Mouse (Mus musculus) intestine, postnatal 0 days (tissue): ENCODE measurements around the gene Zfp747. TPM values are rescaled to one million over a fixed set of nuclear protein-coding genes. Genes with fewer than 3 reads are reported as not detected.
A peak's percentile ranks its signal among the peaks of the same experiment; 100 is the strongest.
"Not testable (repeated sequence)": the region's sequence is repeated elsewhere in the genome, so short reads cannot be mapped to it uniquely, and the experiment has no call there.

Experiments
- ATAC-seq: fragments of 200-750 bp; cut with Nextera tagmentation; 2 replicates; pipeline ENCODE4 v1.8.0; 2017; ENCODE audit warnings: mild to moderate bottlenecking, moderate TSS enrichment, moderate library complexity
- H3K27ac ChIP-seq: fragments of 300-500 bp; sonication (generic); 2 replicates; pipeline ENCODE4 v1.5.1; 2014; ENCODE audit warnings: mild to moderate bottlenecking, low read depth, low read length, moderate library complexity
- H3K27me3 ChIP-seq: fragments of 300-500 bp; sonication (generic); replicated peaks from 2 replicates; pipeline ENCODE4 v1.6.1; 2014; ENCODE audit warnings: low read length, mixed read lengths; ENCODE audit not compliant: control insufficient read depth, insufficient read depth
- H3K36me3 ChIP-seq: fragments of 300-500 bp; sonication (generic); 2 replicates; pipeline ENCODE4 v1.6.1; 2014; ENCODE audit warnings: mild to moderate bottlenecking, moderate library complexity; ENCODE audit not compliant: control insufficient read depth, insufficient read depth
- H3K4me1 ChIP-seq: fragments of 300-500 bp; sonication (generic); replicated peaks from 2 replicates; pipeline ENCODE4 v1.6.1; 2014; ENCODE audit warnings: antibody characterized with exemption, low read length, mixed read lengths; ENCODE audit not compliant: control insufficient read depth, insufficient read depth
- H3K4me2 ChIP-seq: fragments of 300-500 bp; sonication (generic); replicated peaks from 2 replicates; pipeline ENCODE4 v1.6.1; 2014; ENCODE audit warnings: low read depth, mild to moderate bottlenecking, moderate library complexity
- H3K4me3 ChIP-seq: fragments of 300-500 bp; sonication (generic); 2 replicates; pipeline ENCODE4 v1.5.1; 2014; ENCODE audit warnings: low read depth, low read length
- H3K9ac ChIP-seq: fragments of 300-500 bp; sonication (generic); 2 replicates; pipeline ENCODE4 v1.6.1; 2014; ENCODE audit warnings: mild to moderate bottlenecking, low read depth, low read length
- H3K9me3 ChIP-seq: fragments of 300-500 bp; sonication (generic); 2 replicates; pipeline ENCODE4 v1.6.1; 2016; ENCODE audit warnings: mixed run types; ENCODE audit not compliant: control insufficient read depth
- CTCF ChIP-seq: sonication (generic); IDR thresholded peaks from 2 replicates; pipeline ENCODE4 v1.5.1; 2016; ENCODE audit warnings: low read depth, mild to moderate bottlenecking, control low read depth, antibody characterized with exemption, moderate library complexity
- WGBS: fragments of 180-500 bp; shearing (Covaris S2); extraction: QIAGEN DNeasy Blood & Tissue Kit; methylation state at CpG from one replicate; pipeline ENCODE4 v1.1.7; 2014; 5-methylcytosine and 5-hydroxymethylcytosine counted together
- polyA plus RNA-seq: library from polyadenylated mRNA; unstranded; fragments of >200 nt; fragmentation: Nextera tagmentation; extraction: Ambion mirVana; gene quantifications from 2 replicates; pipeline ENCODE4 v1.2.1, GENCODE M21; 2015

Gene Zfp747
- polyA plus RNA-seq, 1 experiment from 2014 or later: 7.3 TPM

GRCm38 (mm10) chr7:127392251-127392824, 16.5 kb upstream of the Zfp747 start:
- 0 out of 2 replicates have a peak overlapping the region, but pooled peaks have one; percentile 87 for H3K27ac ChIP-seq
- TF ChIP-seq CTCF: no peak
- no peak overlapping the region; the same call in 1 of the 2 replicates for H3K9ac ChIP-seq
- peak overlapping the region; percentile 75 for H3K4me2 ChIP-seq
- peak overlapping the region; percentile 57 for H3K4me3 ChIP-seq
- H3K36me3 ChIP-seq: peaks cover 14% of the 10 kb centered on the region; the same call in 1 of the 2 replicates
- H3K4me1 ChIP-seq: 0 out of 2 replicates have a peak, but pooled peaks cover 5% of the 10 kb centered on the region
- WGBS: 75% methylated on average over 8 of the region's 8 CpGs
- H3K27me3 ChIP-seq: no peaks in the 10 kb centered on the region
- no peaks in the 10 kb centered on the region for H3K9me3 ChIP-seq
- ATAC-seq: no peak

GRCm38 (mm10) chr7:127391538-127391937, 15.7 kb upstream of the Zfp747 start:
- 95% methylated on average over 16 of the region's 16 CpGs for WGBS
- no peak for TF ChIP-seq CTCF

DNA sequence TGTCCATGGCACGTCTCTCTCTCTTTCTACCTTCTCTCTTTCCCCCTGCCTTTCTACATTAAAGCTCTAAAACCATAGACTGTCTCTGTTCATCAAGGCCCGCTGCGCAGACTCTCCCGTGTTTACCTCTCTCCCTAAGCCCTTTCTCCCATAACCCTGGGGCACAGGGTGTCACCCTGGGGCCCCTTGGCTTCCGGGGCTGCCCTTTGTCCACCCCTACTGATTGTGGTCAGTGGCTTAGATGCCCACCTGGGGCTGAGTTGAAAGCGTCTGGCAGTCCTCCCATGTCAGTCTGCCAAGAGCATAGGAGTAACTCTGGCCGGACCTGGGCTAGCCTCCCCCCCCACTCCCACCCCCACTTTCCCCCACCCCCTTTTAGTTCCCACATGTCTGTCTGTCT, 14.5 kb upstream of the Zfp747 start:
- Histone ChIP-seq H3K9me3 (no peaks in the 10 kb centered on the region), H3K9ac (no peak overlapping the region), H3K4me2 (no peak overlapping the region), H3K4me3 (no peak overlapping the region), H3K27me3 (no peaks in the 10 kb centered on the region), H3K4me1 (0 out of 2 replicates have a peak, but pooled peaks cover 5% of the 10 kb centered on the region), H3K27ac (no peak overlapping the region), H3K36me3 (peaks cover 17% of the 10 kb centered on the region; the same call in 1 of the 2 replicates)
- no peak for TF ChIP-seq CTCF
- no peak for ATAC-seq
- WGBS: 67% methylated on average over 7 of the region's 7 CpGs

More at GRCm38 (mm10) chr7:127391538-127391937, 15.7 kb upstream of the Zfp747 start:
- no peaks in the 10 kb centered on the region for H3K9me3 ChIP-seq
- H3K4me2 ChIP-seq: no peak overlapping the region
- 0 out of 2 replicates have a peak, but pooled peaks cover 5% of the 10 kb centered on the region for H3K4me1 ChIP-seq
- H3K27me3 ChIP-seq: no peaks in the 10 kb centered on the region
- H3K9ac ChIP-seq: no peak overlapping the region
- H3K4me3 ChIP-seq: no peak overlapping the region
- H3K27ac ChIP-seq: no peak overlapping the region
- peaks cover 14% of the 10 kb centered on the region; the same call in 1 of the 2 replicates for H3K36me3 ChIP-seq
- no peak for ATAC-seq

DNA sequence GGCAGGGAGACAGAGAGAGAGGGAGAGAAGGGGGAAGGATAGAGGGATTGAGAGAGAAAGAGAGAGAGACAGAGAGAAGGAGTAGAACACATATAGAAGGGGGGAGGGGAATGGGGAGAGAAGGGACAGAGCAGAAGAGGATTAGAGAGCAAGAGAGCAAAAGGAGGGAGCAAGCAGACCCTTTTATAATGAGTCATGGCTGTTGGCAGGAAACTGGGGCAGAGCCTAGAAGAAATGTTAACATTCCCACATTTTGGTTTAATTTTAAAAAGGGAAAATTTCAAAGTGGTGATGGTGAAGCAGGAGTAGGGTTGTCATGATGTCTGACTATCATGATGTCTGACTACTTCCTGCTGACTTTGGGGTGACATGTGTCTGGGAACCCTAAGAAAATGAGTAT, 12.4 kb upstream of the Zfp747 start:
- H3K4me3 ChIP-seq, H3K27ac ChIP-seq, H3K9ac ChIP-seq, H3K27me3 ChIP-seq, H3K4me1 ChIP-seq, H3K4me2 ChIP-seq, ATAC-seq, H3K9me3 ChIP-seq: not testable (repeated sequence)
- H3K36me3 ChIP-seq: peaks cover 24% of the 10 kb centered on the region; the same call in 1 of the 2 replicates

DNA sequence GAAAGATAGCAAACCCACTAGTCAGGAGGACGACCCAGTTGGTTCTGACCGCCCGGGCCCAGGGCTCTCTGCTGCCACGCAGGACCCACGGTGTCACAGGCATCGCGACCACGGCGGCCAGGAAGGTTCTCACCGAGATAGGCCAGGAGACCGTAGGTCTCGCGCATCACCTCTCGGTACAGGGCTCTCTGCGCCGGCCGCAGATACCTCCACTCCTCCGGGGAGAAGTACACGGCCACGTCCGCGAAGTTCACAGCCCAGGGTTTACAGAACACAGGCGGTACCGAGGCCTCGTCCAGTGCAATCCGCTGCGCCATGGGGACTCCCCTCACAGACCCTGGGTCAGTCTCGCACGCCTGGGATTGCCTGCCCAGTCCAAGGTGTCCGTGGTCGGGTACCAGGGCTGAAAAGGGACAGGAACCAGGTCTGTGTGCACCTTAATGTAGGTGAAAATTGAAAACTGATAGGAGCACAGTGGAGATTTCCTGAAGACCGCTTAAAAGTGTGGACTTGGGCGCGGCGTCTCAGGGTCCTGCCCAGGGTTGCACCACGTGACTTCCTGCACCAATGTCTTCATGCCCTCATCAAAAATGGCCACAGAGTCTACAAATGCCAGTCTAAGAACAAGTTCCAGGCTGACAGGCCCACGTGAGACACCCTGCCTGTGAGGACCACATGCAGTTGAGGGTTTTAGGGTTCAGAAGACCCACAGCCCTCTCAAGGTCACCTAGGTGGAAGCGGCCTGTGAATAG, 11.0 kb upstream of the Zfp747 start, which contains the start of gene 9130019O22Rik:
TSS of gene 9130019O22Rik (minus strand) at position 526 of the 752 bp plus-strand sequence.
- no peaks in the 10 kb centered on the region for H3K4me1 ChIP-seq
- peak within 1 kb of the TSS; percentile 46; the same call in 1 of the 2 replicates for H3K27ac ChIP-seq
- H3K4me2 ChIP-seq: peak within 1 kb of the TSS; percentile 75
- 14% methylated on average over 38 of the region's 38 CpGs for WGBS
- TF ChIP-seq CTCF: 0 out of 2 replicates have a peak, but pooled peaks have one; percentile 4
- no peaks in the 10 kb centered on the region for H3K27me3 ChIP-seq
- ATAC-seq: peak; percentile 86
- peaks cover 20% of the 10 kb centered on the region; the same call in 1 of the 2 replicates for H3K36me3 ChIP-seq
- peak within 1 kb of the TSS; percentile 62 for H3K9ac ChIP-seq
- peak within 1 kb of the TSS; percentile 51 for H3K4me3 ChIP-seq
- no peaks in the 10 kb centered on the region for H3K9me3 ChIP-seq

DNA sequence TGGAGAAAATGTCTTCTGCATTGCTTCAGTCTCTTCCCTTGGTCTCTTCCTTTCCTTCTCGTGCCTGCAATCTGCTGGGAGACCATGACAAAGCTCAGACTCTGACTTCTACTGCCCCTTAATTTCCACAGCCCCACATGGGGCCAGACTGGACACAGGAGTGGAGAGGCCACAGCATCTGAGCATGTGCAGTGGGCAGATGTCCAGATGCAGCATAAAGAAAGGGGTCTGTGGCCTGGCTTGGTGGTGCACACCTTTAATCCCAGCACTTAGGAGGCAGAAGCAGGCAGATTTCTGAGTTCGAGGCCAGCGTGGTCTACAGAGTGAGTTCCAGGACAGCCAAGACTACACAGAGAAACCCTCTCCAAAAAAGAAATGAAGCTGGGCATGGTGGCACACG, 9.7 kb upstream of the Zfp747 start:
- WGBS: 94% methylated on average over 4 of the region's 4 CpGs
- not testable (repeated sequence) for H3K4me1 ChIP-seq, H3K36me3 ChIP-seq, H3K9ac ChIP-seq, H3K9me3 ChIP-seq, H3K4me3 ChIP-seq, H3K27me3 ChIP-seq, ATAC-seq, H3K27ac ChIP-seq
- H3K4me2 ChIP-seq: 0 out of 2 replicates have a peak overlapping the region, but pooled peaks have one; percentile 75
